Mouse (Mus musculus): ENCODE measurements around the gene AC134908.4.

DNA sequence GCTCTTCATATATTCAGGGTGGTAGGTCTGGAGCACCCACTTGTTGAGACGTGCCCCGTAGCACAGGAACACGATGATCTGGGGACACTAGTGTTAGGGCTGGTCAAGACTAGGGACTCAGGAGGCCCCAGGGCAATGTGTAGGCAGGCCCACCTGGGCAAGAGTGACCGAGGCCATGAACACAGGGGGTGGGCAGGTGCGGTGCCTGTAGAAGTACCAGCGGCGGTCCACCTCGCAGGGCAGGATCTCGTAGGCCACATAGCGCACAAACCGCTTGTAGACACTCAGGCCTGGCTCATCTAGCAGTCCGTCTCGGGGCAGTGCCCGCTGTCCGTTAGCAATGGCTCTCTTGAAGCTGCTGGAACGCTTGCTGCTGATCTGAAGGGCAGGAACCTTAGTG lies 40.4 kb upstream of the AC134908.4 start:
- no peak for TF ChIP-seq POLR2A (IDR thresholded peaks at IDR 0.05; ENCODE audit: borderline replicate concordance, extremely low read depth, insufficient read depth, insufficient read length, poor library complexity, severe bottlenecking)
- no peak for TF ChIP-seq CTCF (IDR thresholded peaks at IDR 0.05; ENCODE audit: borderline replicate concordance, extremely low read depth, insufficient read depth, insufficient read length)

Data from brain, embryonic 14.5 days (tissue).